Mouse (Mus musculus): Measurements from ENCODE around the gene Vat1.
"Not testable (repeated sequence)": the region's sequence is repeated elsewhere in the genome, so short reads cannot be mapped to it uniquely, and the experiment has no call there.

DNA sequence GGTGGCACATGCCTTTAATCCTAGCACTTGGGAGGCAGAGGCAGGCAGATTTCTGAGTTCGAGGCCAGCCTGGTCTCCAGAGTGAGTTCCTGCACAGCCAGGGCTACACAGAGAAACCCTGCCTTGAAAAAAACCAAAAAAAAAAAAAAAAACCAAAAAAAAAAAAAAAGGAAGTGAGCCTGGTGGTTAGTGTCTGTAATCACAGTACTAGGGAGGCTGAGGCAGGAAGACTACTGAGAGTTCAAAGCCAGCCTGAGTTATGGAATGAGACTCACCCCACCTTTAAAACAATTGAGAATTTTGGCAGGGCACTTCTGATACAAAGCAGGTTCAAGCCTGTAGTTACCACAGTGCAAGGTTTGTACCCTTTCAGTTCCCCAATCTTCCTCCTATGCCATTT lies 7.7 kb upstream of the Vat1 start:
- not testable (repeated sequence) for TF ChIP-seq GATA1 (IDR thresholded peaks at IDR 0.05; ENCODE audit: borderline replicate concordance, low read length); FLI1 (IDR thresholded peaks at IDR 0.05; ENCODE audit: low read length)
